Mouse (Mus musculus): Measurements from ENCODE around the gene Tmem80. TPM values are rescaled to one million over a fixed set of nuclear protein-coding genes. Genes with fewer than 3 reads are reported as not detected.

Gene Tmem80
- polyA plus RNA-seq, 1 experiment from 2014 or later = 66.0 TPM

DNA sequence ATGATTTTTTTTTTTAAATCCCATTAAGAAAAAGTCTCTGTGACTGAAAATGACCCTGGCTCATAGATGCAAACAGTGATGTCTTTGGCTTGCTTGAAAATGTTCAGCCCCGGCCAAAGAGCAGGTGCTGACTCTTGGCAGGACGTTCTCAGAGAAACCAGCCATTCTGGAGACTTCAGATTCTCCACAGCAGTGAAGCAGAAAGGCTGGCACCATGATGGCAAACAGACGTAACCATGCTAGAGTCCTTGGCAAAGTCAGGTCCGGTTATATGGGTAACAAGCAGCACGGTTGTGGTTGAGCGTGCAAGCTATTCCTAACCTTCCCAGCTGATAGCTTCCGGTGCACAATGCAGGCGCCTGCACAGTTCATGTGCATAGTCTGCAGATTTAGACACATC, 28.4 kb upstream of the Tmem80 start:
- Histone ChIP-seq H3K9me3 (replicated peaks) (no peaks in the 10 kb centered on the region), H3K27ac (no peak overlapping the region), H3K27me3 (peaks cover 20% of the 10 kb centered on the region), H3K9ac (no peak overlapping the region), H3K4me3 (no peak overlapping the region), H3K4me2 (no peak overlapping the region), H3K4me1 (peaks cover 4% of the 10 kb centered on the region), H3K36me3 (ENCODE audit: poor library complexity, severe bottlenecking) (peaks cover 72% of the 10 kb centered on the region)
- 97% methylated on average over 8 of the region's 8 CpGs for WGBS
- ATAC-seq = no peak

DNA sequence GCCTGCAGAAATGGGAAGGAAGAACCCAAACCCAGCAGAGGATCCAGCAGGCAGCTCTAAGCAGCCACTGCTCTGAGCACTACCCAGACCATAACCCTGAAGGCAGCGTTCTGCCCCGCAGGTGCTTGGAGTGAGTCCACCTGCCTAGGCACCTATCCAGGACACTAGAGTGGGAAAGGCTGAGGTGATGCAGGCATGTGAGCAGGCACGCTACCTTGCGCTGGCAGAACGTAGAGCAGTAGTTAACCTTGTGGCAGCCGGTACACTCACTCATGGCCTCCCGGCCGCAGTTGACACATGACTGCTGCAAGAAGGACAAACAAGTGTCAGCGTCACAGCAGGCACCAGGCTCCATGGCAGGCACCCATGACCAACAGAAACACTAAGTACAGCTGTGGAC, 26.2 kb upstream of the Tmem80 start:
- Histone ChIP-seq H3K9me3 (replicated peaks) (no peaks in the 10 kb centered on the region), H3K36me3 (ENCODE audit: poor library complexity, severe bottlenecking) (peaks cover 94% of the 10 kb centered on the region), H3K4me3 (no peak overlapping the region), H3K4me1 (no peaks in the 10 kb centered on the region), H3K4me2 (no peak overlapping the region), H3K9ac (no peak overlapping the region), H3K27ac (no peak overlapping the region), H3K27me3 (no peaks in the 10 kb centered on the region)
- WGBS = 98% methylated on average over 9 of the region's 9 CpGs
- no peak for ATAC-seq

DNA sequence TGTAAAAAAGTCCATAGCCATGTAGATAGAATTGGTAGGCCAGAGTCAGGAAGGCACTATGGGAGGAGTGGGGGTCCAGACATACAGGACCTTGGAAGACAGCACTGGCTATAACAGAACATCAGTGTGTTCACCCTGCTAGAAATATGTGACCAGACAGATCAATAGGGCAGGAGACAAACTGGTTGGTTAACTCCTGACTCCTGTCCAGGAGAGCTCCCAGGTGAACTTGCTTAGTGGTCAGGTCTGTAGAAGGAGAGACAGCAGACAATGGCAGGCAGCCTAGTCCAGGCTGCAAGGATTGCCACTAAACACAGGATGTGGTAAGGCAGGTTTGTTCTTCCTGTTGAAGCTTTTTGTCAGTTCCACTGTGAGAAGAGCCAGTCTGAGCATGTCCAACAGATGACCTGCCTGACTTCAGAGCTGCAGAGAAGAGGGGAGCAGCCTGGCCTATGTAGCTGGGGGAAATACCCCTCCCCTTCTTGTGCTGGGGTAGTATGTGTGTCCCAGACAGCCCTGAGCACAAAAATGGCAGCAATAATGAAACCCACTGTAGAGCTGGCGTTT, 24.8 kb upstream of the Tmem80 start:
- H3K36me3 ChIP-seq (ENCODE audit: poor library complexity, severe bottlenecking) = peaks cover 94% of the 10 kb centered on the region
- no peak overlapping the region for H3K4me3 ChIP-seq
- no peak overlapping the region for H3K4me2 ChIP-seq

DNA sequence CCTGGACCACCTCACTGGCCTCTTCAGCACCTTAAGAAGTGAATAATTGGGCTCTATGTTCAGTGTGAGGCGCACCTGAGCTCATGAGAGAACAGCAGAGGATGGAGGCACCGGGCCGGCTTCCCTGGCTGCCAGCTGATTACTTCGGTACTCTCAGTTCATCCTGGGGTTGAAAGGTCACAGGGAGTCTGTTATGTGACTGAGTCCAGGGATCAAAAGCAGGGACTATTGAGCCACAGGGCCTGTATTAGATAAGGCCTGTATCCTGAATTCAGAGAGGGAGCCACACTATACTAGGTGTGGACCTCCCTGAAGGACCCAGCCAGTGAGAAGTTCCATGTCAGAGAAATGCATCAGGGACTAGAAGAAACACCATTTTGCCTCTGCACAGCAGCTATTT, 23.0 kb upstream of the Tmem80 start:
- Histone ChIP-seq H3K27me3 (no peaks in the 10 kb centered on the region), H3K27ac (no peak overlapping the region), H3K36me3 (ENCODE audit: poor library complexity, severe bottlenecking) (peaks cover 98% of the 10 kb centered on the region), H3K4me2 (no peak overlapping the region), H3K4me3 (no peak overlapping the region), H3K9me3 (replicated peaks) (no peaks in the 10 kb centered on the region), H3K9ac (no peak overlapping the region), H3K4me1 (no peaks in the 10 kb centered on the region)
- 93% methylated on average over 4 of the region's 4 CpGs for WGBS
- ATAC-seq = no peak

More for the DNA sequence above, 24.8 kb upstream of the Tmem80 start:
- no peaks in the 10 kb centered on the region for H3K4me1 ChIP-seq
- no peak overlapping the region for H3K27ac ChIP-seq
- H3K9me3 ChIP-seq (replicated peaks) = no peaks in the 10 kb centered on the region
- no peak overlapping the region for H3K9ac ChIP-seq
- no peaks in the 10 kb centered on the region for H3K27me3 ChIP-seq
- WGBS = 65% methylated on average over 1 of the region's 1 CpGs
- ATAC-seq = no peak

DNA sequence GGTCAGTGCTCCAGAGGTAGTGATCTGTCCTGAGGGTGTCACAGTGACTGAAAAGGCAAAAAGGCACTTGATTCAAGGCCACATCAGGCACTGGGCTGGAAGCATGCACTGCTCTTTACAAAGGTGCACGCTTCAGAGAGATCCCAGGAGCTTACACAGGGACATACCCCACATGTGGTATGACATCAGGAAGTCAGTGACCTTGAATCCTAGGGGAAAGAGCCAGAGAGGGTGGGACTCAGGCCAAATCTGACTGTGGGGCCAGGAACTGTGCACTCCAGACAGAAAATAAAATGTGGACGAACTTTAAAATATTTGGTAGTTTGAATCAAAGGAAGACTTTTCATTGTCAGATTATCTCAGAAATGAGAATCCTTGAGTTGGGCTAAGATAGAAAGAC, 13.1 kb upstream of the Tmem80 start:
- ATAC-seq = no peak
- Histone ChIP-seq H3K27ac (no peak overlapping the region), H3K9me3 (replicated peaks) (no peaks in the 10 kb centered on the region), H3K36me3 (ENCODE audit: poor library complexity, severe bottlenecking) (peaks cover 99% of the 10 kb centered on the region), H3K4me3 (no peak overlapping the region), H3K9ac (no peak overlapping the region), H3K4me2 (no peak overlapping the region), H3K27me3 (no peaks in the 10 kb centered on the region), H3K4me1 (no peaks in the 10 kb centered on the region)
- 94% methylated on average over 2 of the region's 2 CpGs for WGBS

GRCm38 (mm10) chr7:141315076-141315475, 12.5 kb upstream of the Tmem80 start:
- Histone ChIP-seq H3K36me3 (ENCODE audit: poor library complexity, severe bottlenecking) (peaks cover 98% of the 10 kb centered on the region), H3K4me3 (no peak overlapping the region), H3K4me2 (no peak overlapping the region), H3K27me3 (no peaks in the 10 kb centered on the region), H3K9me3 (replicated peaks) (no peaks in the 10 kb centered on the region), H3K4me1 (no peaks in the 10 kb centered on the region), H3K9ac (no peak overlapping the region), H3K27ac (no peak overlapping the region)
- WGBS = 87% methylated on average over 8 of the region's 8 CpGs
- ATAC-seq = no peak

- Histone ChIP-seq H3K27me3 (no peaks in the 10 kb centered on the region), H3K27ac (no peak overlapping the region), H3K9ac (no peak overlapping the region), H3K4me1 (no peaks in the 10 kb centered on the region), H3K4me2 (no peak overlapping the region), H3K4me3 (no peak overlapping the region), H3K9me3 (replicated peaks) (no peaks in the 10 kb centered on the region), H3K36me3 (ENCODE audit: poor library complexity, severe bottlenecking) (peaks cover 98% of the 10 kb centered on the region)
- 76% methylated on average over 5 of the region's 5 CpGs for WGBS
- no peak for ATAC-seq
These were observed 11.6 kb upstream of the Tmem80 start for GRCm38 (mm10) chr7:141315974-141316373.

- H3K4me3 ChIP-seq = no peak overlapping the region
- H3K27me3 ChIP-seq = no peaks in the 10 kb centered on the region
- no peak overlapping the region for H3K9ac ChIP-seq
- no peak overlapping the region for H3K27ac ChIP-seq
- H3K4me2 ChIP-seq = no peak overlapping the region
- 86% methylated on average over 1 of the region's 1 CpGs for WGBS
- no peaks in the 10 kb centered on the region for H3K9me3 ChIP-seq (replicated peaks)
- no peaks in the 10 kb centered on the region for H3K4me1 ChIP-seq
- peaks cover 98% of the 10 kb centered on the region for H3K36me3 ChIP-seq (ENCODE audit: poor library complexity, severe bottlenecking)
- no peak for ATAC-seq
These were observed 9.9 kb upstream of the Tmem80 start for GRCm38 (mm10) chr7:141317619-141318132.

GRCm38 (mm10) chr7:141319446-141319845, 8.1 kb upstream of the Tmem80 start:
- no peak overlapping the region for H3K9ac ChIP-seq
- ATAC-seq = no peak
- no peak overlapping the region for H3K4me2 ChIP-seq
- H3K27me3 ChIP-seq = no peaks in the 10 kb centered on the region
- no peak overlapping the region for H3K4me3 ChIP-seq
- no peak overlapping the region for H3K27ac ChIP-seq
- H3K4me1 ChIP-seq = peaks cover 2% of the 10 kb centered on the region
- H3K9me3 ChIP-seq (replicated peaks) = no peaks in the 10 kb centered on the region
- peaks cover 98% of the 10 kb centered on the region for H3K36me3 ChIP-seq (ENCODE audit: poor library complexity, severe bottlenecking)
- 76% methylated on average over 2 of the region's 2 CpGs for WGBS

DNA sequence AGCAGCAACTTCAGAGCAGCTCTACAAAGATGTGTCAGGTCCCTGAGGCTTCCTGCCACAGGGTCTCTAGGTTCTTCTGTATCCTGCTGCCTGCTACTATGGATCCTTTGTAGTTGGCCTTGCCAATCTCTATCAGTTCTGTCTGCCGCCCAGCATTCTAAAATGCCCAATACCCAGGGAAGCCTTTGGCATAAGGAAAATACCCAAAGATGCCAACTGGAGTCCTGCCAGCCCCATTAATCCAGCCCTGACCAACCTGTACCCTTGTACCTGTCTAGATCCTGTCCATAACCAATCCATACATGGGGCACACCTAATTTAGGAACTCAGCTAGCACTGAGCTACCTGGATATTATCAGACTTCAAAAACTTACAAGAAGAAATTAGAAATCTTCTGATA, 2.9 kb upstream of the Tmem80 start:
- ATAC-seq = no peak
- Histone ChIP-seq H3K4me1 (peaks cover 35% of the 10 kb centered on the region), H3K4me2 (peak overlapping the region; percentile 26; the same call in 1 of the 2 replicates), H3K27ac (no peak overlapping the region), H3K27me3 (no peaks in the 10 kb centered on the region), H3K36me3 (ENCODE audit: poor library complexity, severe bottlenecking) (peaks cover 46% of the 10 kb centered on the region), H3K9me3 (replicated peaks) (no peaks in the 10 kb centered on the region), H3K4me3 (no peak overlapping the region), H3K9ac (no peak overlapping the region)
- 88% methylated on average over 1 of the region's 1 CpGs for WGBS

DNA sequence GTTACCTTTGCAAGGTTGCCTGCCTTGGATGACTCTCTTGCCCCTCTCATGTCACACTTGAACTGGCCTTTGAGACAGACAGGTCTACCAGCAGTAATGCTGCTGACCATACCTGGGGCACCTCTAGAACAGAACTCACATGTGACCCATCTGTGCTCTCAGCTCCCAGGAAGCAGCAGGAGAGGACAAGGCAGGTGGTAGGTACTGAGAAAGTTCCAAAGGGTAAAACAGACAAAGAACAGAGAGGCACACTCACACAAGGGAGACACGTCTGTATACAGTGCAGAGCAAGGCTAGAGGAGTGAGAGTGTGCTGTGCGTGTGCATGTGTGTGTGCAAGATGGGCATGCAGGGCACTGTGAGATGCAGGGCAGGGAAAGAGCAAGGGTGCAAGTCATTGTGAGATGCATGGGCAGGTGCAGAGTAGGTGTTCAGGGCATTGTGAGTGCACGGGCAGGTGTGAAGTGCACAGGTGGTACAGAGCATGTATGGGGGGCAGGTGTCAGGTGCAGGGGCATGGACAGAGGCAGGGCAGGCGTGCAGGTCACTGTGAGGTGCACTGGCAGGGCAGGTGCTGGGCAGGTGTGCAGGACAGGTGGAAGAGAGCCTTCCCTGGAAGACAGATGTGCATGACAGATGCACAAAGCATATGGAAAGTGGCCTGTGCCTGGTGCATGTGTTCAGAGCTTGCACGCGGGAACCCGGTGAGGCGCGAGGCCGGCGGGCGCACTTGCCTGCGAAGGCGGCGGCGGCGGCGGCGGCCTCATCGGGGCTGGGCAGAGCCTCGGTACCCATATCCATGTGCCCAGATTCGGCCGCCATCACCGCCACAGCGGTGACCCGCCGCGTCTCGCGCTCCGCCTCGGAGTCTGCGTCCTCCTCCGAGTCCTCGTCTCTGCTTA, 743 bp upstream of the Tmem80 start:
- Histone ChIP-seq H3K4me1 (peaks cover 35% of the 10 kb centered on the region), H3K27ac (peak overlapping the region; percentile 99), H3K27me3 (no peaks in the 10 kb centered on the region), H3K4me3 (peak overlapping the region; percentile 61), H3K4me2 (peak overlapping the region; percentile 85), H3K9me3 (replicated peaks) (no peaks in the 10 kb centered on the region), H3K36me3 (ENCODE audit: poor library complexity, severe bottlenecking) (peaks cover 26% of the 10 kb centered on the region), H3K9ac (peak overlapping the region; percentile 86)
- WGBS = 5% methylated on average over 32 of the region's 35 CpGs
- ATAC-seq = peak; percentile 34

GRCm38 (mm10) chr7:141328373-141328990, 943 bp downstream of the Tmem80 start:
- H3K9me3 ChIP-seq (replicated peaks) = no peaks in the 10 kb centered on the region
- peaks cover 22% of the 10 kb centered on the region for H3K36me3 ChIP-seq (ENCODE audit: poor library complexity, severe bottlenecking)
- H3K27me3 ChIP-seq = no peaks in the 10 kb centered on the region
- peaks cover 35% of the 10 kb centered on the region for H3K4me1 ChIP-seq
- H3K27ac ChIP-seq = peak overlapping the region; percentile 99
- peak overlapping the region; percentile 85 for H3K4me2 ChIP-seq
- H3K4me3 ChIP-seq = peak overlapping the region; percentile 61
- peak overlapping the region; percentile 86 for H3K9ac ChIP-seq
- WGBS = 17% methylated on average over 24 of the region's 24 CpGs
- peak; percentile 23 for ATAC-seq
